Mouse (Mus musculus) ES-E14 (cell line): ENCODE data around the gene Ufd1. TPM values are rescaled to one million over a fixed set of nuclear protein-coding genes. Genes with fewer than 3 reads are reported as not detected.
"Not testable (repeated sequence)": the region's sequence is repeated elsewhere in the genome, so short reads cannot be mapped to it uniquely, and the experiment has no call there.

Experiments used
- DNase-seq: peaks from one replicate; pipeline ENCODE4 v3.0.0-alpha.2; 2013; ENCODE audit warnings: low read depth, low spot score
- H3K27ac ChIP-seq: 2 replicates; pipeline ENCODE4 v1.5.1; 2012; ENCODE audit warnings: low read depth, mild to moderate bottlenecking, low read length, moderate library complexity, mixed read lengths; ENCODE audit not compliant: poor library complexity, insufficient read depth, severe bottlenecking
- H3K36me3 ChIP-seq: 2 replicates; pipeline ENCODE4 v1.6.1; 2012; ENCODE audit warnings: mild to moderate bottlenecking, low read length, moderate library complexity, mixed read lengths; ENCODE audit not compliant: control insufficient read depth, poor library complexity, insufficient read depth, severe bottlenecking
- H3K4me1 ChIP-seq, 2 experiments: fragments of 150-350 bp in 1 of 2; sonication (generic) in 1 of 2; 2 replicates each; pipeline ENCODE4 v1.6.1; 2012; ENCODE audit warnings: low read length in 2 of 2, mild to moderate bottlenecking in 1 of 2, mixed read lengths in 1 of 2; ENCODE audit not compliant: control insufficient read depth in 2 of 2, insufficient read depth in 2 of 2, poor library complexity in 1 of 2
- H3K4me3 ChIP-seq, 2 experiments: fragments of 150-350 bp in 1 of 2; sonication (generic) in 1 of 2; 2 replicates each; pipeline ENCODE4 v1.5.1; 2012; ENCODE audit warnings: low read length in 2 of 2, low read depth in 1 of 2, mild to moderate bottlenecking in 1 of 2, mixed read lengths in 1 of 2; ENCODE audit not compliant: insufficient read depth in 1 of 2, poor library complexity in 1 of 2, severe bottlenecking in 1 of 2
- H3K9ac ChIP-seq: 2 replicates; pipeline ENCODE4 v1.6.1; 2012; ENCODE audit warnings: low read depth, mild to moderate bottlenecking, low read length, mixed read lengths; ENCODE audit not compliant: poor library complexity, insufficient read depth, severe bottlenecking
- H3K9me3 ChIP-seq: fragments of 150-350 bp; sonication (generic); 2 replicates; pipeline ENCODE4 v1.6.1; 2012; ENCODE audit warnings: low read depth, mild to moderate bottlenecking, low read length; ENCODE audit not compliant: control insufficient read depth, insufficient read depth
- CHD2 ChIP-seq: IDR thresholded peaks from 2 replicates; pipeline ENCODE4 v1.6.1; 2014; ENCODE audit warnings: mild to moderate bottlenecking, low read depth, low read length, inconsistent platforms
- HCFC1 ChIP-seq: IDR thresholded peaks from 2 replicates; pipeline ENCODE4 v1.6.1; 2012; ENCODE audit warnings: low read length, inconsistent platforms, borderline replicate concordance; ENCODE audit not compliant: insufficient read depth
- MAFK ChIP-seq: IDR thresholded peaks from 2 replicates; pipeline ENCODE4 v1.6.1; 2014; ENCODE audit warnings: mild to moderate bottlenecking, low read depth, low read length, inconsistent platforms; ENCODE audit not compliant: insufficient read depth
- ZC3H11A ChIP-seq: IDR thresholded peaks from 2 replicates; pipeline ENCODE4 v1.6.1; 2012; ENCODE audit warnings: low read depth, mild to moderate bottlenecking, inconsistent platforms, low read length, borderline replicate concordance
- ZNF384 ChIP-seq: IDR thresholded peaks from 2 replicates; pipeline ENCODE4 v1.6.1; 2012; ENCODE audit warnings: low read depth, low read length, inconsistent platforms
- in situ Hi-C, 2 experiments: fragments of 600-800 bp; cut with MboI; formaldehyde crosslinking; loops; one replicate each; pipeline ENCODE4 v1.15.1; 2025; ENCODE audit warnings: low sequenced_read_pairs in 2 of 2, inconsistent platforms in 1 of 2; ENCODE audit not compliant: unreplicated experiment in 2 of 2
- total RNA-seq: library from RNA; depleted of rRNA; stranded (reverse); fragments of 300-350 nt; gene quantifications from 2 replicates; pipeline ENCODE4 v1.2.3, GENCODE M21; 2012

Ufd1 gene
- total RNA-seq, 1 experiment, result 49.0 TPM

DNA sequence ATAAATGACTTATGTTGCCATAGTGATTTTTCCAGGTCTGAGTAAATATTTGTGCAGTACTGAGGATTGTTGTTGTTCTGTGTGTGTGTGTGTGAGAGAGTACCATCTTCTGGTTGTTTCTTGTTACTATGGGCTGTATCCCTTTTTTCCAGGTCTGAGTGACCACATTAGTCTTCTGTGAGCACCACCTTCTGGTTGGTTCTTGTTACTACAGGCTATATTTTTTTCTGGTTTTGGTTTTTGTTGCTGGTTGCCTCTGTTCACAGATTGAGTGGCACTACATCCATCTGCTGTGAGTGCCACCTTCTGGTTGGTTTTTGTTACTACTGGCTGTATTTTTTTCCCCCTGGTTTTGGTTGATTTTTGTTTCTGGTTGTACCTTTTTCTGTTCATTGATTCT, 47.0 kb downstream of the Ufd1 start:
- H3K4me3 ChIP-seq, result no peak overlapping the region
- TF ChIP-seq HCFC1 (peak; percentile 64; the same call in 1 of the 2 replicates), CHD2 (no peak), MAFK (no peak), ZC3H11A (peak; percentile 80), ZNF384 (peak; percentile 95)
- no peaks in the 10 kb centered on the region for H3K4me1 ChIP-seq
- H3K9ac ChIP-seq, result no peak overlapping the region
- DNase-seq, result peak; percentile 90
- no peaks in the 10 kb centered on the region for H3K36me3 ChIP-seq
- H3K9me3 ChIP-seq, result no peaks in the 10 kb centered on the region
- in situ Hi-C loops, result no loop called here
- no peak overlapping the region for H3K27ac ChIP-seq

DNA sequence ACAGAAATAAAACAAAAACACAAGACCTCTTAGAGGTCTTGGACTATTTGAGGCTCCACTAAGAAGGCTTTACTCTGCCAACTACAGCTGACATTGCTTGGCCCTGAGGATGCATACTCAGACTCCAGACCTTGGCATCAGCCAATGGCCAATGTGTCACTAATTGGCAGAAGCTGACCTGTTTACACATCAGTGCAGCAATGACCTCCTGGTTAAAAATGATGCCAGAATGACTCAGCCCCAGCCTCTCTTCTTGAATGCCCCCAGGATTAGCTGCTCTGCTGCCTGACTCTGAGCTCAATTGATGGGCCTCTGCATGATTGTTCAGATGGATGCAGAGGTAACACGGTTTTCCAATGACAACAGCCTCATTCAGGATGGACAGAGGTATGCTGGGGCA, 48.6 kb downstream of the Ufd1 start:
- no peak overlapping the region for H3K27ac ChIP-seq
- TF ChIP-seq CHD2 (no peak), ZNF384 (no peak), HCFC1 (no peak), ZC3H11A (no peak), MAFK (no peak)
- no peaks in the 10 kb centered on the region for H3K4me1 ChIP-seq
- H3K9ac ChIP-seq, result no peak overlapping the region
- no peak overlapping the region for H3K4me3 ChIP-seq
- no peak for DNase-seq
- no peaks in the 10 kb centered on the region for H3K36me3 ChIP-seq
- no peaks in the 10 kb centered on the region for H3K9me3 ChIP-seq
- in situ Hi-C loops, result no loop called here

DNA sequence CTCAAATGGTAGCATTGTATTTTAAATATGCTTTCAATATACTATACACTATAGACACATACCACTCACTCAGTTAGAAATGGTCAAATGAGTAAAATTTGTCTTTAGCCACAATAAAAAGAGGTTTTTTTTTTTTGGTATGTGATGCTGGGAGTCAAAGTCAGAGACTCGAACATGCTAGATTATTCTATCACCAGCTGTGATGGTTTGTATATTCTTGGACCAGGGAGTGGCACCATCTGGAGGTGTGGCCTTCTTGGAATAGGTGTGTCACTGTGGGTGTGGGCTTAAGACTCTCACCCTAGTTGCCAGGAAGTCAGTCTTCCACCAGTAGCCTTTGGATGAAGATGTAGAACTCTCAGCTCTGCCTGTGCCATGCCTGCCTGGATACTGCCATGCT, 58.9 kb downstream of the Ufd1 start:
- H3K9me3 ChIP-seq, H3K9ac ChIP-seq, H3K4me3 ChIP-seq, H3K4me1 ChIP-seq, H3K27ac ChIP-seq, in situ Hi-C loops, DNase-seq: not testable (repeated sequence)
- peaks cover 16% of the 10 kb centered on the region for H3K36me3 ChIP-seq

DNA sequence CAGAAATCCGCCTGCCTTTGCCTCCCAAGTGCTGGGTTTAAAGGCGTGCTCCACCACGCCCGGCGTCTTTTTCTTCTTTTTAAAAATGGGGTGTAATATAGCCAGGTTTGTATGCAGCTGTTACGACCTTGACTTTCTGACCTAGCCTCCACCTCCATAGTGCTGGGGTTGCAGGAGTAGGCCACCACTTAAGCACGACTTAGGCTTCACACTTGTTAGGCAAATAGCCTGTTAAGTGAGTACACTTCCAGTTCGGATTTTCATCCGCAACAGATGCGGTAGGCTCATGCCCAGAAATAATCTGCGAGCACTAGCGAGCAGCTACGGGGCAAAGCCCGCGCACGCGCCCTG, 64.5 kb downstream of the Ufd1 start:
- no peak for TF ChIP-seq ZNF384
- TF ChIP-seq ZC3H11A, result no peak
- no peak for TF ChIP-seq CHD2
- no peak for TF ChIP-seq HCFC1
- DNase-seq, result no peak
- H3K9ac ChIP-seq, result peak overlapping the region; percentile 95
- no peaks in the 10 kb centered on the region for H3K9me3 ChIP-seq
- H3K36me3 ChIP-seq, result peaks cover 16% of the 10 kb centered on the region
- peak overlapping the region; percentile 72 for H3K27ac ChIP-seq
- in situ Hi-C loops, result no loop called here
- no peaks in the 10 kb centered on the region; a peak in 1 of 4 replicates for H3K4me1 ChIP-seq
- peak overlapping the region; percentile 82 to 93 for H3K4me3 ChIP-seq

DNA sequence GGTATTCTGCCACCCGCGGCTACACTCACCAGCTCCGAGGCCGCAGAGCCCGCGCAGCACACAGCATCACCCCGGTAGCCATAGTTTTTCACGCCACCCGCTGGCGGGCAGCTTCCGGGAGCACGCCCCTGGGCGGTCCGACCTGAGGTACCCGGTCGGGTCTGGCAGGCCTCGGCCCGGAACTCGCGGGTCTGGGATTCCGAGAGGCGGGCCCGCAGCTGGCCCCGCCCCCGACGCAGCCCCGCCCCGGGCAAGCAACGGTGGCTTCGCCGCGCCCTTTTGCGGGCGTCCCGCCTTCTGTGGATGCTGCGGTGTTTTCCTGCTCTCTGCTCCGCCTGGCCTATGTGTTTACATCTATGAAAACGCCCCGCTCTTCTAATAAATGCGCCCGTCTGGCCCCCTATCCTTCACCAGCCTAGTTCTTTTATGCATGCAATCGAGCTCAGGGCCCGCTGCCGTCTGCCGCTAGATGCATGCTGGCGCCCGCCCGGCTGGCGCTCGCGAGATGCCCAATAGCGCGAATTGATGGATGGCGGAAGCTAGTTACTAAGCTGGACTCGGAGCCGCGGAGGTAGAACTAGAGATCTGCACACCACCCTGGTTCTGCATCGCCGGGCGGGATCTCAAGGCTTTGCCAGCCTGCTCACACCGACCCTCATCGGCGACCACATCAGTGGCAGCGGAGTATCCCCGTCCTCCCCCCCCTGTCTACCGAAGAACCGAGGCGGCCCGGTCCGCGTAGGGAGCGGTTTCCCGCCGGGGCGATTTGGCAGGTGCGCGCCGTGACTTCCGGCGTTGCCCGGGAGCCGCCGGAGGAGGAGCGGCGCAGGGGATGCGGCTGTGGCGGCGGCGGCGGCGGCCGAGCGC, 65.1 kb downstream of the Ufd1 start, which contains the start of the genes Mrpl40 and Hira:
Gene Mrpl40 (minus strand): TSS at position 421 of the 867 bp plus-strand sequence.
Gene Hira (plus strand): TSS at position 596 of the 867 bp plus-strand sequence.
- Histone ChIP-seq H3K4me1 (no peaks in the 10 kb centered on the region; a peak in 1 of 4 replicates), H3K9me3 (no peaks in the 10 kb centered on the region), H3K36me3 (peaks cover 16% of the 10 kb centered on the region), H3K27ac (peak within 1 kb of the TSS; percentile 94), H3K9ac (peak within 1 kb of the TSS; percentile 99), H3K4me3 (peak within 1 kb of the TSS; percentile 82 to 93)
- in situ Hi-C loops, result no loop called here
- TF ChIP-seq CHD2 (peak; percentile 95), ZNF384 (no peak), ZC3H11A (no peak), MAFK (no peak), HCFC1 (peak; percentile 78)
- peak; percentile 83 for DNase-seq
